Mouse (Mus musculus) C2C12 (cell line): ENCODE measurements at regions not wholly inside any gene's neighbourhood (a gene's known extent, or its start where the extent isn't known, plus 50 kb on each side); places are given as distances from the start of the nearest gene placed in this dataset.

Source experiments
- CEBPB ChIP-seq: IDR thresholded peaks from one replicate; pipeline ENCODE4 v1.6.1; 2011; ENCODE audit warnings: low read depth, mild to moderate bottlenecking, control low read depth, moderate library complexity
- CTCF ChIP-seq: IDR thresholded peaks from one replicate; pipeline ENCODE4 v1.5.1; 2011; ENCODE audit not compliant: control insufficient read depth, insufficient read depth, insufficient read length
- MAX ChIP-seq: IDR thresholded peaks from one replicate; pipeline ENCODE4 v1.6.1; 2011; ENCODE audit warnings: mild to moderate bottlenecking, control low read depth
- MYOG ChIP-seq: IDR thresholded peaks from one replicate; pipeline ENCODE4 v1.6.1; 2011; ENCODE audit not compliant: control insufficient read depth, insufficient read length; ENCODE audit errors: extremely low read depth
- USF1 ChIP-seq: IDR thresholded peaks from one replicate; pipeline ENCODE4 v1.6.1; 2011; ENCODE audit warnings: low read depth, mild to moderate bottlenecking, control low read depth, moderate library complexity

GRCm38 (mm10) chr6:66160805-66161204 is 208.4 kb downstream of the 4930544G11Rik start:
- TF ChIP-seq CTCF (no peak), USF1 (no peak), MYOG (no peak), MAX (no peak), CEBPB (no peak)
